Mouse (Mus musculus) hindbrain, postnatal 0 days (tissue): ENCODE results near the gene Mccc2. TPM values are rescaled to one million over a fixed set of nuclear protein-coding genes. Genes with fewer than 3 reads are reported as not detected.

Experiments
- ATAC-seq: fragments of 200-750 bp; cut with Nextera tagmentation; 2 replicates; pipeline ENCODE4 v1.8.0; 2017; ENCODE audit warnings: mild to moderate bottlenecking, moderate TSS enrichment, moderate library complexity
- DNase-seq: peaks from one replicate; pipeline ENCODE4 v3.0.0-alpha.2; 2015; ENCODE audit warnings: low spot score
- H3K27ac ChIP-seq: fragments of 300-500 bp; sonication (generic); 2 replicates; pipeline ENCODE4 v1.5.1; 2014; ENCODE audit warnings: mild to moderate bottlenecking
- H3K27me3 ChIP-seq: fragments of 300-500 bp; sonication (generic); 2 replicates; pipeline ENCODE4 v1.6.1; 2014; ENCODE audit warnings: low read length, mixed read lengths; ENCODE audit not compliant: insufficient read depth
- H3K36me3 ChIP-seq: fragments of 300-500 bp; sonication (generic); 2 replicates; pipeline ENCODE4 v1.6.1; 2014; ENCODE audit warnings: low read length, mixed read lengths; ENCODE audit not compliant: insufficient read depth
- H3K4me1 ChIP-seq: fragments of 300-500 bp; sonication (generic); 2 replicates; pipeline ENCODE4 v1.6.1; 2014; ENCODE audit warnings: antibody characterized with exemption, low read length, mixed read lengths; ENCODE audit not compliant: insufficient read depth
- H3K4me2 ChIP-seq: fragments of 300-500 bp; sonication (generic); 2 replicates; pipeline ENCODE4 v1.6.1; 2014; ENCODE audit warnings: low read depth, mild to moderate bottlenecking, low read length, moderate library complexity, mixed read lengths
- H3K4me3 ChIP-seq: fragments of 300-500 bp; sonication (generic); 2 replicates; pipeline ENCODE4 v1.5.1; 2014; ENCODE audit warnings: low read length
- H3K9ac ChIP-seq: fragments of 300-500 bp; sonication (generic); replicated peaks from 2 replicates; pipeline ENCODE4 v1.6.1; 2014; ENCODE audit warnings: mild to moderate bottlenecking, low read length, moderate library complexity, mixed read lengths
- H3K9me3 ChIP-seq: fragments of 300-500 bp; sonication (generic); 2 replicates; pipeline ENCODE4 v1.6.1; 2016; ENCODE audit warnings: low read length, mixed read lengths
- CTCF ChIP-seq: IDR thresholded peaks from 2 replicates; pipeline ENCODE4 v1.5.1; 2016; ENCODE audit warnings: antibody characterized with exemption, control low read depth, low read depth
- WGBS: fragments of 180-500 bp; shearing (Covaris S2); extraction: QIAGEN DNeasy Blood & Tissue Kit; methylation state at CpG from one replicate; pipeline ENCODE4 v1.1.7; 2014; 5-methylcytosine and 5-hydroxymethylcytosine counted together
- polyA plus RNA-seq: library from polyadenylated mRNA; unstranded; fragments of >200 nt; fragmentation: Nextera tagmentation; extraction: Ambion mirVana; gene quantifications from 2 replicates; pipeline ENCODE4 v1.2.1, GENCODE M21; 2015
- total RNA-seq: library from RNA; depleted of rRNA; stranded (reverse); fragments of >200 nt; gene quantifications from 2 replicates; pipeline ENCODE4 v1.2.3, GENCODE M21; 2014

The Mccc2 gene
- total and polyA plus RNA-seq, 2 experiments from 2014 or later, result 26.2 to 38.1 TPM

DNA sequence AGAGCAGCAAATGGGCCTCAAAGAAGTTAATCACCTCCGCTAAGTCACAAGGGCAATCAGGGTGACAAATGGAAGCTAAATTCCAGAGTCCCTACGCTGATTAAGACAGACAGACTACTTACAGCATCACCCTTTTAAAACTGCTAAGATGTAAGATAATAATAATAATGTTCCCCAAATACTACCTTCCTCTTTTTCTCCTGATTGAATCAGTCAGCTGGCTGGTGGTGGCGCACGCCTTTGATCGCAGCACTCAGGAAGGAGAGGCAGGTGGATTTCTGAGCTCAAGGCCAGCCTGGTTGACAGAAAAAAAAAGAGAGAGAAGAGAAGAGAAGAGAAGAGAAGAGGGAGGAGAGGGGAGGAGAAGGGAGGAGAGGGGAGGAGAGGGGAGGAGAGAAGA lies 45.4 kb downstream of the Mccc2 start:
- 97% methylated on average over 5 of the region's 5 CpGs for WGBS
- no peak for TF ChIP-seq CTCF
- H3K27ac ChIP-seq, result no peak overlapping the region
- no peak overlapping the region for H3K4me2 ChIP-seq
- no peak overlapping the region for H3K9ac ChIP-seq
- H3K36me3 ChIP-seq, result peaks cover 12% of the 10 kb centered on the region; the same call in 1 of the 2 replicates
- no peak for DNase-seq
- no peaks in the 10 kb centered on the region for H3K9me3 ChIP-seq
- H3K27me3 ChIP-seq, result no peaks in the 10 kb centered on the region
- H3K4me3 ChIP-seq, result no peak overlapping the region
- no peaks in the 10 kb centered on the region for H3K4me1 ChIP-seq
- no peak for ATAC-seq

DNA sequence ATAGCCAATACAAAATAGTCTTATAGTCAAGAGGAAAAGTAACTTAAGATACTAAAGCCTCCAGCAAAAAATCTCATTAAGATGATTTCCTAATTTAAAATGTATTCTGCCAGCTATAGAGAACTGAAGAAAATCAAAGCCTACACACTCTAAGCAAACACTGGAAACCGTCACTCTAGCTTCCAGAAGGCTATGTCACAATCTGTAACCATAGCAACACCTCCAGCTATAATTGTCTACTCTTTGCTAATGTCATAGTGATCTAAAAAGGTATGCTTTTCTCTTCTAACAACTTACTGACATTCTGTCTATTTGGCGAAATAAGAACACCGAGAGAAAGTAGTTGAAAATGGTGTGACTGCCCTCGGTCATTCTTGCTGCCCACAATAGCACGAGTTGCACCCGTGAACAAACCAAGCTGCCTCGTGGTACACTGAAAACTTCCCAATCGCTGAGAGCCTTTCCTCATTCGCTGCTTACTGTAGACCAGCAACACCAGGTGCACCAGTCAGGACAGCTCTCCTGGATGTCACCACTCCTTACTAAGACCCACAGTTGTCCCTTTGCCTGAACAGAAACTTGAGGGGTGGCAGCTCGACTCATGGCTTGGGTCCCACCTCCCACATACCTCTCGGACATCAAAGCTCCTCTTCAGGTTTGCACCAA lies 48.3 kb downstream of the Mccc2 start:
- WGBS, result 70% methylated on average over 11 of the region's 11 CpGs
- Histone ChIP-seq H3K4me1 (no peaks in the 10 kb centered on the region), H3K27me3 (no peaks in the 10 kb centered on the region), H3K4me2 (no peak overlapping the region), H3K9me3 (no peaks in the 10 kb centered on the region), H3K27ac (no peak overlapping the region), H3K9ac (no peak overlapping the region), H3K4me3 (no peak overlapping the region), H3K36me3 (peaks cover 3% of the 10 kb centered on the region; the same call in 1 of the 2 replicates)
- ATAC-seq (peak; percentile 61; the same call in 1 of the 2 replicates), DNase-seq (peak; percentile 37)
- no peak for TF ChIP-seq CTCF

GRCm38 (mm10) chr13:99963814-99964213 lies 51.6 kb downstream of the Mccc2 start:
- no peak overlapping the region for H3K4me3 ChIP-seq
- no peak for TF ChIP-seq CTCF
- H3K9ac ChIP-seq, result no peak overlapping the region
- no peak overlapping the region for H3K4me2 ChIP-seq
- no peak overlapping the region; the same call in 1 of the 2 replicates for H3K27ac ChIP-seq
- 52% methylated on average over 6 of the region's 6 CpGs for WGBS
- H3K9me3 ChIP-seq, result no peaks in the 10 kb centered on the region
- H3K27me3 ChIP-seq, result no peaks in the 10 kb centered on the region
- DNase-seq (peak; percentile 33), ATAC-seq (peak; percentile 57; the same call in 1 of the 2 replicates)
- H3K36me3 ChIP-seq, result no peaks in the 10 kb centered on the region
- H3K4me1 ChIP-seq, result no peaks in the 10 kb centered on the region

DNA sequence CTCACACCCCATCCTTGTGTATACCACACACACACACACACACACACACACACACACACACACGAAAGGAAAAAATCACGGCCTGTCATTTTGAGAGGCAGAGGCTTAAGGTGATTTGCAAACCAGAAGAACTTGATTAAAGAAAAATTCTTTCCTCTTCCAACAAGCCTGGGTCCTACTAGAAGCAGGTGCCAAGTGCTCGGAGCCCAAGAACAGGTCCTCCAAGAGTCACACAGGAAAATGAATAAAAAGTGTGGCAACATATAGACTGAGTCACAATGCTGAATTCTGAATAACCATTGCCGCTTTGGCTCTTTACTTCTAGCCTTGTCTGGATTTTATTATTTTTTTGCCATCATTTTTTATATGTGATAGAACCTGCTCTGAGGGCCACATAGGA lies 53.8 kb downstream of the Mccc2 start:
- no peaks in the 10 kb centered on the region for H3K9me3 ChIP-seq
- no peaks in the 10 kb centered on the region for H3K4me1 ChIP-seq
- no peak overlapping the region for H3K9ac ChIP-seq
- ATAC-seq (no peak), DNase-seq (no peak)
- no peak overlapping the region for H3K4me3 ChIP-seq
- no peak overlapping the region for H3K27ac ChIP-seq
- peaks cover 6% of the 10 kb centered on the region; the same call in 1 of the 2 replicates for H3K36me3 ChIP-seq
- H3K4me2 ChIP-seq, result no peak overlapping the region
- no peak for TF ChIP-seq CTCF
- no peaks in the 10 kb centered on the region for H3K27me3 ChIP-seq
- WGBS, result 94% methylated on average over 4 of the region's 4 CpGs

DNA sequence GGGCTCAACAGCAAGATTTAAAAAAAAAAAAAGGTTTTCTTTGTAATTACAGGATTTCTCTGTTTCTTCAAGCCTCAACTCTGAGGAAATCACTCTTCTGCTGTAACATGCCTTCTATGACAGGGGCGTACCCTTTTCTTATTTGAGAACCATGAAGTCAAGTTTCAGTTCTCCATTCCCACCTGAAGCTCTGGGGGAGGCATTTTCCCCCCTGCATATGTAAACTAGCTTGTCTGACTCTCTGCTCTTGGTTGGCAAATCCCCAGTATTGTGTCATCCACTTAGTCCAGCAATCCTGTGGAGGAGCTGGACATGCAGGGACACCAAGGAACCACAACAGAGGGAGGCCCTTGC lies 59.9 kb downstream of the Mccc2 start:
- H3K36me3 ChIP-seq, result peaks cover 25% of the 10 kb centered on the region; the same call in 1 of the 2 replicates
- no peaks in the 10 kb centered on the region for H3K4me1 ChIP-seq
- TF ChIP-seq CTCF, result no peak
- no peaks in the 10 kb centered on the region for H3K27me3 ChIP-seq
- WGBS, result 96% methylated on average over 1 of the region's 1 CpGs
- no peaks in the 10 kb centered on the region for H3K9me3 ChIP-seq
- no peak overlapping the region for H3K9ac ChIP-seq
- no peak overlapping the region for H3K4me3 ChIP-seq
- no peak for ATAC-seq
- H3K27ac ChIP-seq, result no peak overlapping the region
- no peak for DNase-seq
- H3K4me2 ChIP-seq, result no peak overlapping the region

GRCm38 (mm10) chr13:99954902-99955590 lies 60.4 kb downstream of the Mccc2 start:
- H3K4me1 ChIP-seq, result no peaks in the 10 kb centered on the region
- TF ChIP-seq CTCF, result peak; percentile 13
- H3K27me3 ChIP-seq, result no peaks in the 10 kb centered on the region
- 95% methylated on average over 5 of the region's 5 CpGs for WGBS
- H3K4me3 ChIP-seq, result no peak overlapping the region
- no peaks in the 10 kb centered on the region for H3K9me3 ChIP-seq
- DNase-seq (no peak), ATAC-seq (no peak)
- no peak overlapping the region for H3K4me2 ChIP-seq
- no peak overlapping the region for H3K27ac ChIP-seq
- no peak overlapping the region for H3K9ac ChIP-seq
- H3K36me3 ChIP-seq, result peaks cover 25% of the 10 kb centered on the region; the same call in 1 of the 2 replicates

DNA sequence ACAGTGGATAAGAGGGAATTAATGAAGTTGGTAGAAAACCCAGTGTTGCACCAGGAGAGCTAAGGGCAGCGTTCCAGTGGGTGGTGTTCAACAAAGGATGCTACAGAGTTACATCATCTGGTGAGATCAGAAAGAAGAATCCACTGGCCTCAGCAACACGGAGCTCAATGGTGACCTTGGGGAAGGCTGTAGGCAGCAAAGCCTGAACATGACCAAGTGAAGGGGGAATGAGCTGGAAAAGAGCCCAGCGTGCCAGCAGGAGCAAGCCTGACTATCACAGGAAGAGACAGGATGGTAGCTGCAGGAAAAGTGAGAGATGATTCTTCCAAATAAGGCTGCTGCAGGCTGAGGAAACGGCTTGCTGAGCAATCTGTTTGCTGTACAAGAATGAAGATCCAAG lies 68.0 kb downstream of the Mccc2 start:
- H3K4me3 ChIP-seq, result no peak overlapping the region
- peak; percentile 55 for DNase-seq
- ATAC-seq, result peak; percentile 63
- H3K4me1 ChIP-seq, result no peaks in the 10 kb centered on the region
- no peak overlapping the region for H3K9ac ChIP-seq
- H3K27me3 ChIP-seq, result no peaks in the 10 kb centered on the region
- WGBS, result 57% methylated on average over 4 of the region's 4 CpGs
- peaks cover 30% of the 10 kb centered on the region; the same call in 1 of the 2 replicates for H3K36me3 ChIP-seq
- no peak for TF ChIP-seq CTCF
- H3K9me3 ChIP-seq, result no peaks in the 10 kb centered on the region
- peak overlapping the region; percentile 49; the same call in 1 of the 2 replicates for H3K27ac ChIP-seq
- no peak overlapping the region for H3K4me2 ChIP-seq
